Comparison of ENCODE assay signal across 10 mouse cellular contexts in genomic region chr1:179451211-179451610, GRCm38 (mm10).
DNase-seq lines count a peak whose midpoint lies in the region; ATAC-seq and TF ChIP-seq lines count a peak whose summit lies in the region.
"Had no signal": no experiment of that assay in that cellular context is flagged by ENCODE, and none has a peak within 500 bp of the region (broad histone marks: within the 10 kb centered on the region; RNA-seq: fewer than 3 reads in every experiment).

No protein-coding gene starts in this region.

- TF ChIP-seq POLR2A in ES-Bruce4 (IDR thresholded peaks at IDR 0.05; ENCODE audit: insufficient read depth, low read length): no peak

- H3K9ac ChIP-seq in liver, embryonic 14.5 days (replicated peaks): no peak overlapping the region
- no peak overlapping the region for H3K9ac ChIP-seq in ES-Bruce4 (ENCODE audit: low read depth, poor library complexity, severe bottlenecking)
- H3K9ac ChIP-seq: hindbrain, embryonic 14.5 days; limb, embryonic 12.5 days had no signal

- WGBS in liver, embryonic 14.5 days (ENCODE audit: insufficient replicate concordance): 81% methylated on average over 2 of the region's 2 CpGs
- 86% methylated on average over 2 of the region's 2 CpGs for WGBS in heart, embryonic 10.5 days

- peak; percentile 44 for DNase-seq in embryo, embryonic 10 days (ENCODE audit: low spot score)
- no peak for DNase-seq in embryo, embryonic 11 days
- peak in 1 of 3 experiments; percentile 4 for DNase-seq in liver, embryonic 14.5 days (ENCODE audit: low read depth in 3 of 3, low spot score in 3 of 3)
- no peak for DNase-seq in liver
- DNase-seq in heart, embryonic 10.5 days (ENCODE audit: low spot score): no peak

- no peaks in the 10 kb centered on the region for H3K9me3 ChIP-seq in liver, embryonic 14.5 days (ENCODE audit: control insufficient read depth, low read length)
- no peaks in the 10 kb centered on the region for H3K9me3 ChIP-seq in ES-Bruce4 (replicated peaks; ENCODE audit: control insufficient read depth, insufficient read depth, low read length, poor library complexity, severe bottlenecking)
- H3K9me3 ChIP-seq in heart, embryonic 10.5 days: no peaks in the 10 kb centered on the region
- H3K9me3 ChIP-seq: limb, embryonic 12.5 days had no signal

- TF ChIP-seq EP300 in liver, embryonic 14.5 days (IDR thresholded peaks at IDR 0.05; ENCODE audit: low read depth): no peak
- TF ChIP-seq EP300 in ES-Bruce4 (IDR thresholded peaks at IDR 0.05; ENCODE audit: insufficient read depth, low read depth, low read length): no peak

- peak; percentile 51 for TF ChIP-seq CTCF in liver, embryonic 14.5 days (IDR thresholded peaks at IDR 0.05; ENCODE audit: low read depth)
- peak; percentile 39 for TF ChIP-seq CTCF in ES-Bruce4 (IDR thresholded peaks at IDR 0.05; ENCODE audit: low read depth, low read length)

- no peak overlapping the region for H3K4me2 ChIP-seq in liver, embryonic 14.5 days (ENCODE audit: low read depth)
- H3K4me2 ChIP-seq: hindbrain, embryonic 14.5 days; limb, embryonic 12.5 days had no signal

- no peak for ATAC-seq in liver, embryonic 14.5 days (ENCODE audit: insufficient read depth)
- ATAC-seq in megakaryocyte, adult 5-6 weeks (ENCODE audit: poor library complexity, severe bottlenecking): peak; percentile 74
- ATAC-seq in monocyte, adult 5-6 weeks (replicated peaks; ENCODE audit: insufficient number of reproducible peaks, low FRiP score, low TSS enrichment, poor library complexity, severe bottlenecking): no peak

- H3K36me3 ChIP-seq in liver, embryonic 14.5 days (replicated peaks; ENCODE audit: control insufficient read depth, insufficient read depth, low read depth): no peaks in the 10 kb centered on the region
- no peaks in the 10 kb centered on the region for H3K36me3 ChIP-seq in ES-Bruce4 (ENCODE audit: control insufficient read depth, insufficient read depth, low read length, poor library complexity, severe bottlenecking)
- no peaks in the 10 kb centered on the region for H3K36me3 ChIP-seq in heart, embryonic 10.5 days
- H3K36me3 ChIP-seq: limb, embryonic 12.5 days had no signal

- H3K27me3 ChIP-seq in liver, embryonic 14.5 days (ENCODE audit: control insufficient read depth, insufficient read depth, low read length): no peaks in the 10 kb centered on the region
- no peaks in the 10 kb centered on the region for H3K27me3 ChIP-seq in ES-Bruce4 (ENCODE audit: control insufficient read depth, insufficient read depth, low read length, poor library complexity, severe bottlenecking)
- no peaks in the 10 kb centered on the region for H3K27me3 ChIP-seq in heart, embryonic 10.5 days (ENCODE audit: insufficient read depth, poor library complexity, severe bottlenecking)

- no peak overlapping the region for H3K4me3 ChIP-seq in liver, embryonic 14.5 days (ENCODE audit: insufficient read depth in 1 of 2, low read depth in 2 of 2, low read length in 2 of 2)
- no peak overlapping the region for H3K4me3 ChIP-seq in ES-Bruce4 (ENCODE audit: low read depth, low read length)
- no peak overlapping the region for H3K4me3 ChIP-seq in heart, embryonic 10.5 days
- H3K4me3 ChIP-seq: limb, embryonic 12.5 days had no signal

- no peak overlapping the region for H3K27ac ChIP-seq in liver, embryonic 14.5 days
- no peak overlapping the region for H3K27ac ChIP-seq in ES-Bruce4 (ENCODE audit: insufficient read depth, low read length)
- H3K27ac ChIP-seq in heart, embryonic 10.5 days: no peak overlapping the region
- H3K27ac ChIP-seq: hindbrain, embryonic 14.5 days; limb, embryonic 12.5 days had no signal

- no peaks in the 10 kb centered on the region for H3K4me1 ChIP-seq in liver, embryonic 14.5 days (replicated peaks; ENCODE audit: control insufficient read depth in 2 of 2, insufficient read depth in 2 of 2, low read length in 1 of 2)
- no peaks in the 10 kb centered on the region for H3K4me1 ChIP-seq in ES-Bruce4 (ENCODE audit: control insufficient read depth, insufficient read depth, low read length)
- peaks cover 31% of the 10 kb centered on the region for H3K4me1 ChIP-seq in heart, embryonic 10.5 days
